Mouse (Mus musculus) limb, embryonic 13.5 days (tissue): ENCODE results near the gene Efnb3. TPM values are rescaled to one million over a fixed set of nuclear protein-coding genes. Genes with fewer than 3 reads are reported as not detected.

Experiments used
- ATAC-seq: fragments of 200-750 bp; cut with Nextera tagmentation; 2 replicates; pipeline ENCODE4 v1.8.0; 2017; ENCODE audit warnings: low read depth, moderate number of reproducible peaks, moderate TSS enrichment; ENCODE audit not compliant: low FRiP score
- H3K27ac ChIP-seq: fragments of 300-500 bp; sonication (generic); 2 replicates; pipeline ENCODE4 v1.5.1; 2015; ENCODE audit warnings: inconsistent platforms, mild to moderate bottlenecking, moderate library complexity
- H3K27me3 ChIP-seq: fragments of 300-500 bp; sonication (generic); 2 replicates; pipeline ENCODE4 v1.6.1; 2015; ENCODE audit warnings: mild to moderate bottlenecking, inconsistent platforms
- H3K36me3 ChIP-seq: fragments of 300-500 bp; sonication (generic); 2 replicates; pipeline ENCODE4 v1.6.1; 2015; ENCODE audit warnings: inconsistent platforms, mild to moderate bottlenecking, moderate library complexity
- H3K4me1 ChIP-seq: fragments of 300-500 bp; sonication (generic); 2 replicates; pipeline ENCODE4 v1.6.1; 2015; ENCODE audit warnings: inconsistent platforms
- H3K4me2 ChIP-seq: fragments of 300-500 bp; sonication (generic); replicated peaks from 2 replicates; pipeline ENCODE4 v1.6.1; 2015; ENCODE audit warnings: inconsistent platforms, mild to moderate bottlenecking, moderate library complexity
- H3K4me3 ChIP-seq: fragments of 300-500 bp; sonication (generic); 2 replicates; pipeline ENCODE4 v1.5.1; 2015; ENCODE audit warnings: moderate library complexity, mild to moderate bottlenecking, inconsistent platforms
- H3K9ac ChIP-seq: fragments of 300-500 bp; sonication (generic); 2 replicates; pipeline ENCODE4 v1.6.1; 2015; ENCODE audit warnings: mild to moderate bottlenecking, inconsistent platforms
- H3K9me3 ChIP-seq: fragments of 300-500 bp; sonication (generic); 2 replicates; pipeline ENCODE4 v1.6.1; 2016; ENCODE audit warnings: inconsistent platforms
- WGBS: fragments of 180-500 bp; shearing (Covaris S2); methylation state at CpG from one replicate; pipeline ENCODE4 v1.1.7; 2015; 5-methylcytosine and 5-hydroxymethylcytosine counted together
- polyA plus RNA-seq: library from polyadenylated mRNA; unstranded; fragments of >200 nt; fragmentation: Nextera tagmentation; extraction: Ambion mirVana; gene quantifications from 2 replicates; pipeline ENCODE4 v1.2.1, GENCODE M21; 2015

The Efnb3 gene
- 45.8 and 47.6 TPM in 2 replicates for polyA plus RNA-seq

- ATAC-seq = peak; percentile 74
- H3K4me2 ChIP-seq = peak within 1 kb of the TSS; percentile 96
Measured at GRCm38 (mm10) chr11:69559851-69560765, at the start of gene Efnb3. Efnb3 (minus strand) TSS chr11:69560205.

GRCm38 (mm10) chr11:69609416-69609815, 49.4 kb upstream of the Efnb3 start:
- Histone ChIP-seq H3K9ac (no peak overlapping the region), H3K27me3 (peaks cover 10% of the 10 kb centered on the region), H3K4me3 (no peak overlapping the region), H3K27ac (no peak overlapping the region), H3K4me1 (peaks cover 10% of the 10 kb centered on the region), H3K4me2 (no peak overlapping the region), H3K36me3 (no peaks in the 10 kb centered on the region), H3K9me3 (no peaks in the 10 kb centered on the region)
- no peak for ATAC-seq
- 61% methylated on average over 7 of the region's 7 CpGs for WGBS

More at GRCm38 (mm10) chr11:69559851-69560765, at the start of gene Efnb3:
- H3K27ac ChIP-seq = peak within 1 kb of the TSS; percentile 92
- WGBS = under 1% methylated on average over 49 of the region's 59 CpGs
- no peaks in the 10 kb centered on the region for H3K9me3 ChIP-seq
- H3K27me3 ChIP-seq = no peaks in the 10 kb centered on the region
- peak within 1 kb of the TSS; percentile 97 for H3K9ac ChIP-seq
- H3K36me3 ChIP-seq = peaks cover 51% of the 10 kb centered on the region
- peak within 1 kb of the TSS; percentile 81 for H3K4me3 ChIP-seq
- peaks cover 71% of the 10 kb centered on the region for H3K4me1 ChIP-seq

GRCm38 (mm10) chr11:69608525-69608924, 48.5 kb upstream of the Efnb3 start:
- no peaks in the 10 kb centered on the region for H3K9me3 ChIP-seq
- H3K4me3 ChIP-seq = no peak overlapping the region
- ATAC-seq = no peak
- H3K27me3 ChIP-seq = peaks cover 19% of the 10 kb centered on the region
- H3K36me3 ChIP-seq = no peaks in the 10 kb centered on the region
- H3K9ac ChIP-seq = no peak overlapping the region
- no peak overlapping the region for H3K4me2 ChIP-seq
- peaks cover 14% of the 10 kb centered on the region for H3K4me1 ChIP-seq
- 90% methylated on average over 3 of the region's 3 CpGs for WGBS
- no peak overlapping the region for H3K27ac ChIP-seq

GRCm38 (mm10) chr11:69606832-69607231, 46.8 kb upstream of the Efnb3 start:
- no peaks in the 10 kb centered on the region for H3K9me3 ChIP-seq
- H3K4me2 ChIP-seq = peak overlapping the region; percentile 100; the same call in 1 of the 2 replicates
- H3K9ac ChIP-seq = no peak overlapping the region
- WGBS = 83% methylated on average over 2 of the region's 2 CpGs
- peaks cover 13% of the 10 kb centered on the region for H3K4me1 ChIP-seq
- 0 out of 2 replicates have a peak, but pooled peaks cover 2% of the 10 kb centered on the region for H3K36me3 ChIP-seq
- no peak overlapping the region for H3K4me3 ChIP-seq
- no peak for ATAC-seq
- peaks cover 25% of the 10 kb centered on the region for H3K27me3 ChIP-seq
- H3K27ac ChIP-seq = no peak overlapping the region

- Histone ChIP-seq H3K4me3 (peak overlapping the region; percentile 64), H3K27ac (no peak overlapping the region)
Measured at GRCm38 (mm10) chr11:69606491-69606795, 46.4 kb upstream of the Efnb3 start.

GRCm38 (mm10) chr11:69605726-69606490, 45.9 kb upstream of the Efnb3 start, which contains the start of gene Atp1b2:
Atp1b2 (minus strand) TSS chr11:69605942.
- peaks cover 13% of the 10 kb centered on the region for H3K4me1 ChIP-seq
- WGBS = 1% methylated on average over 32 of the region's 32 CpGs

More at GRCm38 (mm10) chr11:69606491-69606795, 46.4 kb upstream of the Efnb3 start:
- Histone ChIP-seq H3K4me2 (peak overlapping the region; percentile 100), H3K4me1 (peaks cover 13% of the 10 kb centered on the region), H3K9me3 (no peaks in the 10 kb centered on the region), H3K9ac (no peak overlapping the region), H3K27me3 (peaks cover 29% of the 10 kb centered on the region), H3K36me3 (0 out of 2 replicates have a peak, but pooled peaks cover 4% of the 10 kb centered on the region)
- 69% methylated on average over 2 of the region's 2 CpGs for WGBS
- ATAC-seq = no peak

GRCm38 (mm10) chr11:69604795-69605664, 45.0 kb upstream of the Efnb3 start:
- Histone ChIP-seq H3K27me3 (peaks cover 29% of the 10 kb centered on the region), H3K4me3 (peak overlapping the region; percentile 64), H3K27ac (no peak overlapping the region), H3K9ac (peak overlapping the region; percentile 80), H3K9me3 (no peaks in the 10 kb centered on the region), H3K4me2 (peak overlapping the region; percentile 100), H3K4me1 (peaks cover 22% of the 10 kb centered on the region), H3K36me3 (0 out of 2 replicates have a peak, but pooled peaks cover 4% of the 10 kb centered on the region)
- under 1% methylated on average over 73 of the region's 73 CpGs for WGBS
- peak; percentile 41 for ATAC-seq

More at GRCm38 (mm10) chr11:69605726-69606490, 45.9 kb upstream of the Efnb3 start, which contains the start of gene Atp1b2:
- H3K9me3 ChIP-seq = no peaks in the 10 kb centered on the region
- no peak within 1 kb of the TSS for H3K27ac ChIP-seq
- H3K36me3 ChIP-seq = 0 out of 2 replicates have a peak, but pooled peaks cover 4% of the 10 kb centered on the region
- peaks cover 29% of the 10 kb centered on the region for H3K27me3 ChIP-seq
- H3K4me2 ChIP-seq = peak within 1 kb of the TSS; percentile 100
- ATAC-seq = peak; percentile 90
- H3K4me3 ChIP-seq = peak within 1 kb of the TSS; percentile 64
- H3K9ac ChIP-seq = peak within 1 kb of the TSS; percentile 80

GRCm38 (mm10) chr11:69604347-69604746, 44.3 kb upstream of the Efnb3 start:
- WGBS = 42% methylated on average over 3 of the region's 3 CpGs
- H3K27ac ChIP-seq = no peak overlapping the region
- no peak for ATAC-seq
- peak overlapping the region; percentile 64 for H3K4me3 ChIP-seq
- peaks cover 29% of the 10 kb centered on the region for H3K27me3 ChIP-seq
- H3K9ac ChIP-seq = peak overlapping the region; percentile 80; the same call in 1 of the 2 replicates
- H3K9me3 ChIP-seq = no peaks in the 10 kb centered on the region
- peak overlapping the region; percentile 100 for H3K4me2 ChIP-seq
- H3K4me1 ChIP-seq = peaks cover 28% of the 10 kb centered on the region
- H3K36me3 ChIP-seq = 0 out of 2 replicates have a peak, but pooled peaks cover 4% of the 10 kb centered on the region

GRCm38 (mm10) chr11:69603516-69603915, 43.5 kb upstream of the Efnb3 start:
- H3K9ac ChIP-seq = no peak overlapping the region
- no peaks in the 10 kb centered on the region for H3K9me3 ChIP-seq
- 0 out of 2 replicates have a peak, but pooled peaks cover 4% of the 10 kb centered on the region for H3K36me3 ChIP-seq
- peak overlapping the region; percentile 100; the same call in 1 of the 2 replicates for H3K4me2 ChIP-seq
- H3K27me3 ChIP-seq = peaks cover 29% of the 10 kb centered on the region
- H3K4me3 ChIP-seq = no peak overlapping the region
- 80% methylated on average over 8 of the region's 8 CpGs for WGBS
- ATAC-seq = no peak
- H3K27ac ChIP-seq = no peak overlapping the region
- H3K4me1 ChIP-seq = peaks cover 31% of the 10 kb centered on the region

GRCm38 (mm10) chr11:69601768-69602167, 41.8 kb upstream of the Efnb3 start:
- Histone ChIP-seq H3K4me3 (no peak overlapping the region), H3K4me1 (peaks cover 31% of the 10 kb centered on the region), H3K36me3 (0 out of 2 replicates have a peak, but pooled peaks cover 4% of the 10 kb centered on the region), H3K27ac (no peak overlapping the region), H3K9ac (no peak overlapping the region), H3K4me2 (no peak overlapping the region), H3K27me3 (peaks cover 29% of the 10 kb centered on the region), H3K9me3 (no peaks in the 10 kb centered on the region)
- 82% methylated on average over 3 of the region's 3 CpGs for WGBS
- ATAC-seq = no peak

GRCm38 (mm10) chr11:69600098-69600497, 40.1 kb upstream of the Efnb3 start:
- Histone ChIP-seq H3K27ac (peak overlapping the region; percentile 52; the same call in 1 of the 2 replicates), H3K4me3 (no peak overlapping the region), H3K27me3 (peaks cover 25% of the 10 kb centered on the region), H3K4me2 (peak overlapping the region; percentile 42), H3K4me1 (peaks cover 31% of the 10 kb centered on the region), H3K36me3 (peaks cover 7% of the 10 kb centered on the region; the same call in 1 of the 2 replicates), H3K9ac (peak overlapping the region; percentile 27), H3K9me3 (no peaks in the 10 kb centered on the region)
- WGBS = 12% methylated on average over 6 of the region's 6 CpGs
- ATAC-seq = peak; percentile 72; the same call in 1 of the 2 replicates
